Mouse (Mus musculus): Measurements from ENCODE around the gene Olfr520. TPM values are rescaled to one million over a fixed set of nuclear protein-coding genes. Genes with fewer than 3 reads are reported as not detected.
"Not testable (repeated sequence)": the region's sequence is repeated elsewhere in the genome, so short reads cannot be mapped to it uniquely, and the experiment has no call there.

Gene Olfr520
- polyA plus RNA-seq (2016; fragmentation: Nextera tagmentation; extraction: Ambion mirVana), result not detected in 2 replicates

DNA sequence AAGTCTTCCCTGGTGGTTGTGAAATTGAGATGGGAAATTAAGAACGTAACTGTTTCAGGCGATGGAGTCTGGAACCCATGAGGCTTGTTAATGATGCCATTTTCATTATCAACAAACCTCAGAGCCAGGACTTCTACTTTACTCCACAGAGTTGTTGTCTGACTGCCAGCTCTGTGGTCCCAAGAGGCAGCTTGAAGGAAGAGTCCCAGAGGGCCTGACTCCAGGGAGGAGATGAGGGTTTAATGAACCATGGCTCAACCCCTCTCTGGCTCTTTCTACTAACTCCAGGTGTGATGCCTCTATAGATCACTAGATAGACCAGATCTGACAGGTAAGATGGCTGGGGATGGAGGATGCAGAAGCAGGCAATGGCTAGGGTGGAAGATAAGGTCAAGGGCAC lies at the start of gene Olfr520:
Gene Olfr520 (plus strand): TSS at position 301 of the 400 bp plus-strand sequence.
- Histone ChIP-seq H3K4me1 (no peaks in the 10 kb centered on the region), H3K36me3 (replicated peaks) (no peaks in the 10 kb centered on the region), H3K4me3 (no peak within 1 kb of the TSS), H3K27ac (no peak within 1 kb of the TSS), H3K27me3 (ENCODE audit: poor library complexity, severe bottlenecking) (no peaks in the 10 kb centered on the region), H3K9me3 (peaks cover 11% of the 10 kb centered on the region; the same call in 1 of the 2 replicates)
- DNase-seq (ENCODE audit: extremely low spot score, low spot score), result no peak
- 97% methylated on average over 2 of the region's 2 CpGs for WGBS

DNA sequence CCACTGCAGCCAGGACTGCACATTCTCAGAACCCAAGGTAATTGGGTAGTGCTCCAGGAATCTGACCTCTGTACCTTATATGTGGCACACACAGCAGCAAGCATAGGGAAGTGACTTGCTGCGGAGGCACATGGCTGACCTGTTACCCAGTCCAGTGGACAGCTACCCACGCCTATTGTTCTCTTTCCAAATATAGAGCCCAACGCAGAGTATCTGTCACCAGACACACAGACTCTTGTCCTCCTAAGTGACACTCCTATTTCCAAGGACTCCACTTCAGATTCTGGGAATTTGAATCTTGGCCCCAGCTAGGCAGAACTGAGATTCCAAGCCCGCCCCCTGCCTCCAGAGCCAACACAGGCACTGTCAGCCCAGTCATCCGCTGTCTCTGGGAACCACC lies 49.3 kb upstream of the Olfr520 start:
- H3K9me3 ChIP-seq, result no peaks in the 10 kb centered on the region
- 0 out of 2 replicates have a peak, but pooled peaks cover 4% of the 10 kb centered on the region for H3K4me1 ChIP-seq
- no peak for DNase-seq (ENCODE audit: extremely low spot score, low spot score)
- no peaks in the 10 kb centered on the region for H3K36me3 ChIP-seq (replicated peaks)
- H3K4me3 ChIP-seq, result no peak overlapping the region
- H3K27me3 ChIP-seq (ENCODE audit: poor library complexity, severe bottlenecking), result no peaks in the 10 kb centered on the region
- WGBS, result 85% methylated on average over 5 of the region's 5 CpGs
- no peak overlapping the region for H3K27ac ChIP-seq

DNA sequence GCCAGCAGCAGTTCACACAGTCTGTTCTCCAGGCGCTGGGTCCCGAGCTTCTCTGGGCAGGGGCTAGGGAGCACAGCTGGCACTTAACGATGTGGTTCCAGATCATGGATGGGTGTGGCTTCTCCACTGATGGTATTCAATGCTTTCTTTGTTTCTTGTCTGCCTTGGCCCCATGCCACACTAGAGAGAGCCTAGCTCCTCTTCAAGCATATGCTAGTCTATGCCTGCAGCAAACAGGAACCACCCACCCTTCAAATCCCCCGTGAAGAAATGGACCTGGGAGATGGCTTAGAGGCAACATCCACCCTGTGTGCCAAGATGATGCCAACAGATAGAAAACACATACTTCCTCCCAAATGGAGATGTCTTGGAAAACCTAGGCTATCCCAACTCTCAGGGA lies 46.0 kb upstream of the Olfr520 start:
- Histone ChIP-seq H3K36me3 (replicated peaks) (no peaks in the 10 kb centered on the region), H3K4me1 (0 out of 2 replicates have a peak, but pooled peaks cover 4% of the 10 kb centered on the region), H3K4me3 (no peak overlapping the region), H3K9me3 (no peaks in the 10 kb centered on the region), H3K27me3 (ENCODE audit: poor library complexity, severe bottlenecking) (no peaks in the 10 kb centered on the region), H3K27ac (no peak overlapping the region)
- WGBS, result 66% methylated on average over 4 of the region's 4 CpGs
- DNase-seq (ENCODE audit: extremely low spot score, low spot score), result no peak

GRCm38 (mm10) chr7:99690819-99691218 lies 39.3 kb upstream of the Olfr520 start:
- Histone ChIP-seq H3K4me3 (no peak overlapping the region), H3K9me3 (no peaks in the 10 kb centered on the region), H3K27me3 (ENCODE audit: poor library complexity, severe bottlenecking) (no peaks in the 10 kb centered on the region), H3K36me3 (replicated peaks) (no peaks in the 10 kb centered on the region), H3K4me1 (no peaks in the 10 kb centered on the region), H3K27ac (no peak overlapping the region)
- no peak for DNase-seq (ENCODE audit: extremely low spot score, low spot score)
- 81% methylated on average over 7 of the region's 7 CpGs for WGBS

DNA sequence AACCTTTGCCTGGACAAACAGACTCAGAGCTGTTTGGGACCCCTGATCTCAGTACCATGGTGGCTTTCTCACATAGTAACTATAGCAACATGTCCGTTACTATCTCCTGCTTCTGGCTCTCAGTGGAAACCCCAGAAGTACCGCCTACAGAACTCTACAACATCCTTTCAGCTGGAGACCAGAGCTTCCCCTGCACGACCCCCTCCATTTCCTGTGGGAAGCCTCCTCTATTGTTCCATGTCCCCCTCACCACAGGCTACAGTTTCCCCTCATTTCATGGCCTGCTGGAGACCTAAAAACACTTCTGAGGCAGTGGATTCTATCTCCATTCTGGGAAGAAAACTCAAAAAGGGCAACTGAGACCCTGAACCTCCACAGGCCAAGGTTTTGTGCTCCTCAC lies 37.7 kb upstream of the Olfr520 start:
- WGBS, result 59% methylated on average over 3 of the region's 3 CpGs
- Histone ChIP-seq H3K27me3 (ENCODE audit: poor library complexity, severe bottlenecking) (no peaks in the 10 kb centered on the region), H3K27ac (no peak overlapping the region), H3K4me3 (no peak overlapping the region), H3K9me3 (no peaks in the 10 kb centered on the region), H3K4me1 (no peaks in the 10 kb centered on the region), H3K36me3 (replicated peaks) (no peaks in the 10 kb centered on the region)
- DNase-seq (ENCODE audit: extremely low spot score, low spot score), result no peak

DNA sequence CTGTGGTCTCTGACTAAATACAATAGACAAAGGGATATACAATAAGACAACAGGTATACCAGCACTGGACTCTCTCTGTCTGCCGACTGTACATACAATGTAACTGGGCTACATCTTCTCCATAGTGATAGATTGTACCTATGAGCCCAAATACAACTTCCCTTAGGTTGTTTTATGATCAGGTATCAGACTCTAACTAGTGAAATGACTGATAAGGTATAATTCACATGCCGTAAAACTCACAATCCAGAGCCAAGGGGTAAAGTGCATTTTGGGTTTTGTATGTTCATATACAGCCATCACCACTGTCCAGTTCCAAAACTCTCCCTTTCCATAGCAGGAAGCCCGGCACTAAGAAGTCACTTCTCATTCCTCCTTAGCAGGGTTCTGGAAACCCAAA lies 36.7 kb upstream of the Olfr520 start:
- no peak for DNase-seq (ENCODE audit: extremely low spot score, low spot score)
- no peaks in the 10 kb centered on the region for H3K4me1 ChIP-seq
- WGBS, result 94% methylated on average over 3 of the region's 3 CpGs
- no peaks in the 10 kb centered on the region for H3K36me3 ChIP-seq (replicated peaks)
- H3K27ac ChIP-seq, result no peak overlapping the region
- no peak overlapping the region for H3K4me3 ChIP-seq
- no peaks in the 10 kb centered on the region for H3K27me3 ChIP-seq (ENCODE audit: poor library complexity, severe bottlenecking)
- H3K9me3 ChIP-seq, result no peaks in the 10 kb centered on the region

DNA sequence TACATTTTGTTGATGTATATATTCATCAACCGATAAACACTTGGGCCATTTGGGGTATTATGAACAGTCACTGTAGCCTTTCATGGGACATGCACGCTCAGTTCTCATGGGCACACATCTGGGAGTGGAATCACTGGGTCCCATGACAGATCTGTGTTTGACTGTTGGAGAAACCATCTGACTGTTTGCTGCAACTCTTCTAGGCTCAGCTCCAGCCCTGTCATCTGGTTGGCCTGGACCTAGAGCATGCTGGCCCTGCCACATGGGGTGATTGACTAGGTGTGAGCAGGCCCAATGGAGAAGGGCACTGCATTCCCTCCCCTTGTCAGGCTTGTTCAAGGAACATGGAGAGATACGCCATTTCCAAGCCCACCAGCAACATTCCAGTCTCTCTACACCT lies 36.1 kb upstream of the Olfr520 start:
- H3K36me3 ChIP-seq (replicated peaks), result no peaks in the 10 kb centered on the region
- H3K27me3 ChIP-seq (ENCODE audit: poor library complexity, severe bottlenecking), result no peaks in the 10 kb centered on the region
- no peak overlapping the region for H3K4me3 ChIP-seq
- no peak overlapping the region for H3K27ac ChIP-seq
- no peaks in the 10 kb centered on the region for H3K4me1 ChIP-seq
- 93% methylated on average over 3 of the region's 3 CpGs for WGBS
- DNase-seq (ENCODE audit: extremely low spot score, low spot score), result no peak
- H3K9me3 ChIP-seq, result no peaks in the 10 kb centered on the region

- not testable (repeated sequence) for H3K4me1 ChIP-seq; H3K9me3 ChIP-seq; DNase-seq (ENCODE audit: extremely low spot score, low spot score); H3K27ac ChIP-seq; H3K27me3 ChIP-seq (ENCODE audit: poor library complexity, severe bottlenecking); H3K36me3 ChIP-seq (replicated peaks); H3K4me3 ChIP-seq
- 80% methylated on average over 5 of the region's 5 CpGs for WGBS
Observed at GRCm38 (mm10) chr7:99694424-99694823, 35.6 kb upstream of the Olfr520 start.

DNA sequence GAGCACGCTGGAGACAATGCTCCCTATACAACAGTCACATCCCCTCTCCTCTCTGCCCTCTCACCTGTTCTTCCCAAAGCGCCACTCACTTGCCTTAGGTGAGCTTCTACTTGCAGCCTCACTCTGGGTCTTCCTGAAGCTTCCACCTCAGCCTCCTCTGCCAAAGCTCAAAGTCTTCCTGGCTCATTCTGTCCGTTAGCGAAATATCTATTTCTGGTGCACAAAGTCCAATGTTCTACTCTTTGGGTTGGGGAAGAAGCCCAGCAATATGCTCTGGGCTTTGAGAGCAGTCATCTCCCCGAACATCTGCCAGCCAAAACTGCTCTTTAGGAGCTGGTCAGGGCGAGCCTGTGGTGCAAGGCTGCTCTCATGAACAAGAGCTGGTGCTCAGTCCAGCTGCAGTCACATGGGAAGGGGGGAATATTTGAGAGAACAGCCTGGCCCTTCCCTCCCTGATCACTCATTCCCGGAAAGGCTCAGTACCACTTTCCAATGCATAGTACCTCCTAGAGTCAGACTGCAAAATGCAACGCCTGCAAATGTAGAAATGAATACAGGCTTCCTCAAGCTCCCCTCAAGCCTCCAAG lies 34.5 kb upstream of the Olfr520 start:
- H3K36me3 ChIP-seq (replicated peaks), result no peaks in the 10 kb centered on the region
- DNase-seq (ENCODE audit: extremely low spot score, low spot score), result no peak
- H3K4me3 ChIP-seq, result no peak overlapping the region
- H3K9me3 ChIP-seq, result no peaks in the 10 kb centered on the region
- WGBS, result 85% methylated on average over 8 of the region's 8 CpGs
- H3K27ac ChIP-seq, result no peak overlapping the region
- H3K27me3 ChIP-seq (ENCODE audit: poor library complexity, severe bottlenecking), result no peaks in the 10 kb centered on the region
- peaks cover 4% of the 10 kb centered on the region; the same call in 1 of the 2 replicates for H3K4me1 ChIP-seq

GRCm38 (mm10) chr7:99698576-99698975 lies 31.5 kb upstream of the Olfr520 start:
- WGBS, result 90% methylated on average over 3 of the region's 3 CpGs
- Histone ChIP-seq H3K36me3 (replicated peaks) (no peaks in the 10 kb centered on the region), H3K4me3 (no peak overlapping the region), H3K4me1 (peaks cover 18% of the 10 kb centered on the region), H3K9me3 (no peaks in the 10 kb centered on the region), H3K27ac (0 out of 2 replicates have a peak overlapping the region, but pooled peaks have one; percentile 33), H3K27me3 (ENCODE audit: poor library complexity, severe bottlenecking) (0 out of 2 replicates have a peak, but pooled peaks cover 4% of the 10 kb centered on the region)
- no peak for DNase-seq (ENCODE audit: extremely low spot score, low spot score)

DNA sequence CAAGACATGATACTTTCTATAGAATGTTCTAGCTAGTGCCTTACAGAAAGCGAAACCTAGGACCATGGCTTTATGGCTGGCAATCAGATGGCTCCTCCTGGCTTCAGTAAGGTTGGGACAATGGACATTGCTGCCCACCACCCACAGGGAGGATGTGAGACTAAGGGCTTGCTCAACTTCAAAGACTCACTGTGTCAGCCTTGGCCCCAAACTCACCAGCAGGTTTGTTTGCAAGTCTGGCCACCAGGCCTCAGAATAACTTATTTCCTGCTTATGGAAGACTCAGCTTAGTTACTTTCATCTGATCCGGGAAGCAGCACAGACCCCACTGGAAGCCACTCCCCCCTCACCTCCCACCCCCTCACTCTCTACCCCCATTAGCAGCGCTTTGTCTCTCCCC lies 31.0 kb upstream of the Olfr520 start:
- Histone ChIP-seq H3K27me3 (ENCODE audit: poor library complexity, severe bottlenecking) (0 out of 2 replicates have a peak, but pooled peaks cover 4% of the 10 kb centered on the region), H3K9me3 (no peaks in the 10 kb centered on the region), H3K27ac (no peak overlapping the region), H3K4me1 (peaks cover 18% of the 10 kb centered on the region), H3K4me3 (no peak overlapping the region), H3K36me3 (replicated peaks) (no peaks in the 10 kb centered on the region)
- DNase-seq (ENCODE audit: extremely low spot score, low spot score), result no peak
- WGBS, result 54% methylated on average over 3 of the region's 3 CpGs

DNA sequence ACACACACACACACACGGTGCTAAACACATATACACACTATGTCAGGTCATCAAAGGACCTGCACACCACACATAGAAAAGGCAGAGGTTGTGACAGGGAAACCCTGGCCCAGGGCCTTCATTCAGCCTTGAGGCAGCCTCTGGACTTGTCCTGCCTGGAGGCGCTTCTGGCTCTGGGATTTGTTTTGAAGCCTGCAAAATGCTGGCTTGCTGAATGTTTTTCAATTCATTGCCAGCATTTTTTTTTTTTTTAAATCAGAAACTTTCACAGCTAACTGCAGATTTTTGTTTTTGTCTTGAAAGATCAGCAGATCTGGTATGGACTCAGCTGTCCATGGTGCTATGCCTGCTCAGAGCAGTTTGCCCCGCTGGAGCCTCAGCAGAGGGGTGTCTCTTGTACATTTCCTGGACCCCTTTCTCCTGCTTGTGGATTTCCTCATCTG lies 30.3 kb upstream of the Olfr520 start:
- Histone ChIP-seq H3K36me3 (replicated peaks) (no peaks in the 10 kb centered on the region), H3K9me3 (no peaks in the 10 kb centered on the region), H3K27ac (no peak overlapping the region), H3K4me1 (peaks cover 18% of the 10 kb centered on the region), H3K27me3 (ENCODE audit: poor library complexity, severe bottlenecking) (0 out of 2 replicates have a peak, but pooled peaks cover 4% of the 10 kb centered on the region), H3K4me3 (no peak overlapping the region)
- DNase-seq (ENCODE audit: extremely low spot score, low spot score), result no peak
- 82% methylated on average over 3 of the region's 3 CpGs for WGBS

DNA sequence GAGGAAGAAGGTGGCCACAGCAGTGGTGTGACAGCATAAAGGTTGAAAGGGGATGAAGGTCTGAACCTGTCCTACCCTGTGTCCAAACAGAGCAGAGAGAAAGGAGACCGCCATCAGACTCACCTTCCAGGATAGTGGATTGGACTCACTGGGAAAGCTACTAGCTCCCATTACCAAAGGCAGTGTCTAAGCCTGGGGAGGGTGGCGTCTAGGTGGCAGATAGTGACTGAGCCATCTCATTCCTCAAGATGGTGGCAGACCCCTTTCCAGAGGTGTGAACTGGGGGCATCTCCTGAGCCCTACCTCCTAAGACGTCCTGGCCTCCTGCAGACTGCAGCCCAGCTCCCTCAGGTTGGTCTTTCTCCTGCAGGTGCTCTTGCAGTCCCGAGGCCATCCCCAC lies 29.4 kb upstream of the Olfr520 start:
- H3K4me1 ChIP-seq, result peaks cover 18% of the 10 kb centered on the region
- no peaks in the 10 kb centered on the region for H3K9me3 ChIP-seq
- H3K36me3 ChIP-seq (replicated peaks), result no peaks in the 10 kb centered on the region
- no peak for DNase-seq (ENCODE audit: extremely low spot score, low spot score)
- no peak overlapping the region for H3K27ac ChIP-seq
- H3K4me3 ChIP-seq, result no peak overlapping the region
- 78% methylated on average over 4 of the region's 4 CpGs for WGBS
- 0 out of 2 replicates have a peak, but pooled peaks cover 4% of the 10 kb centered on the region for H3K27me3 ChIP-seq (ENCODE audit: poor library complexity, severe bottlenecking)

Data from forebrain, embryonic 10.5 days (tissue).